ENCODE assay signal across 13 mouse cellular contexts in the genomic region with DNA sequence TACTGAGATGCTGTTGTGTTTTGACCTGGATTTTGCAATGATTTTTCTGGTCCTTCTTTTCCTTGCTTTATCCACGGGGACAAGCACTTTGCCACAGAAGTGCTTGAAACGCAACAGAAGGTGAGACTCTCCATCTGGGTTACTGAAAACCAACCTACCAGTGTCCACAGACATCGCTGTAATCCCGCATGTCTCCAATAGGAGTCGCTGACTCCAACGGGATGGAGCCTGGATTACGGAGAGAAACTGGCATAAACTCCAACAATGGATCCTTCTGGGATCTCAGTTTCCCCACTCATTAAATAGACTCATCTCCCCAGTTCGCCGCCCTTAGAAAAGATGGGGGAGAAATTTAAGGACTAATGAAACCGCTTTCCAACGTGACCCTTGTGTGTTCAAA. TPM values are rescaled to one million over a fixed set of nuclear protein-coding genes. Genes with fewer than 3 reads are reported as not detected.
DNase-seq lines count a peak whose midpoint lies in the region; ATAC-seq and TF ChIP-seq lines count a peak whose summit lies in the region.
"Had no signal": no experiment of that assay in that cellular context is flagged by ENCODE, and none has a peak within 500 bp of the region (broad histone marks: within the 10 kb centered on the region; RNA-seq: fewer than 3 reads in every experiment).

No protein-coding gene starts in this region.

- no peak for TF ChIP-seq EP300 in lung, postnatal 0 days (IDR thresholded peaks at IDR 0.05)
- no peak for TF ChIP-seq EP300 in MEL (IDR thresholded peaks at IDR 0.05; ENCODE audit: low read depth in 1 of 2, low read length in 2 of 2)

- no peak overlapping the region for H3K27ac ChIP-seq in hindbrain, embryonic 11.5 days (ENCODE audit: low read depth, low read length)
- H3K27ac ChIP-seq in hindbrain, embryonic 10.5 days = no peak overlapping the region
- no peak overlapping the region for H3K27ac ChIP-seq in lung, postnatal 0 days (ENCODE audit: low read length)
- H3K27ac ChIP-seq in MEL (ENCODE audit: control insufficient read depth, low read depth, low read length) = no peak overlapping the region
- no peak overlapping the region for H3K27ac ChIP-seq in embryonic fibroblast, embryonic 13.5 days (ENCODE audit: insufficient read depth, low read length)
- H3K27ac ChIP-seq: intestine, embryonic 15.5 days; liver, embryonic 13.5 days; midbrain, embryonic 12.5 days; neural tube, embryonic 13.5 days had no signal

- peaks cover 7% of the 10 kb centered on the region; the same call in 1 of the 2 replicates for H3K27me3 ChIP-seq in hindbrain, embryonic 11.5 days (ENCODE audit: control insufficient read depth, insufficient read depth, low read length)
- H3K27me3 ChIP-seq in hindbrain, embryonic 10.5 days (ENCODE audit: insufficient read depth, poor library complexity, severe bottlenecking) = peaks cover 36% of the 10 kb centered on the region
- no peaks in the 10 kb centered on the region for H3K27me3 ChIP-seq in lung, postnatal 0 days (replicated peaks; ENCODE audit: insufficient read depth, low read length)
- H3K27me3 ChIP-seq in MEL (ENCODE audit: control insufficient read depth in 1 of 2, insufficient read depth in 2 of 2, low read length in 2 of 2) = peaks cover 0 to 2% of the 10 kb centered on the region in 2 experiments; a peak in 1 of 4 replicates

- no peaks in the 10 kb centered on the region for H3K36me3 ChIP-seq in hindbrain, embryonic 11.5 days (ENCODE audit: control insufficient read depth, insufficient read depth, low read length)
- no peaks in the 10 kb centered on the region for H3K36me3 ChIP-seq in hindbrain, embryonic 10.5 days
- no peaks in the 10 kb centered on the region for H3K36me3 ChIP-seq in lung, postnatal 0 days (ENCODE audit: insufficient read depth, low read length)
- no peaks in the 10 kb centered on the region for H3K36me3 ChIP-seq in MEL (ENCODE audit: control insufficient read depth in 1 of 2, insufficient read depth in 2 of 2, low read length in 2 of 2)
- H3K36me3 ChIP-seq: intestine, embryonic 15.5 days; liver, embryonic 13.5 days; midbrain, embryonic 12.5 days; neural tube, embryonic 13.5 days had no signal

- peak; percentile 43 for DNase-seq in hindbrain, embryonic 11.5 days (ENCODE audit: low spot score)
- no peak for DNase-seq in hindbrain, embryonic 10.5 days (ENCODE audit: low spot score)
- no peak for DNase-seq in lung, postnatal 0 days (ENCODE audit: low spot score)
- no peak for DNase-seq in lung, postnatal 10 days
- DNase-seq in MEL (ENCODE audit: low read depth, low spot score) = peak; percentile 13
- DNase-seq in left cerebral cortex, postnatal 4 days = no peak
- DNase-seq in frontal cortex, postnatal 25 days (ENCODE audit: low spot score in 2 of 2) = no peak

- H3K4me2 ChIP-seq in hindbrain, embryonic 11.5 days (replicated peaks; ENCODE audit: low read depth, low read length) = no peak overlapping the region
- no peak overlapping the region for H3K4me2 ChIP-seq in lung, postnatal 0 days (replicated peaks; ENCODE audit: low read depth, low read length)
- H3K4me2 ChIP-seq: intestine, embryonic 15.5 days; liver, embryonic 13.5 days; midbrain, embryonic 12.5 days; neural tube, embryonic 13.5 days had no signal

- no peak; the same call in 1 of the 2 replicates for TF ChIP-seq RAD21 in MEL (IDR thresholded peaks at IDR 0.05; ENCODE audit: low read depth, low read length)

- H3K79me2 ChIP-seq in MEL (ENCODE audit: control insufficient read depth, insufficient read depth, low read length, poor library complexity) = no peaks in the 10 kb centered on the region

- peak; percentile 53 for TF ChIP-seq CTCF in lung, postnatal 0 days (IDR thresholded peaks at IDR 0.05)
- TF ChIP-seq CTCF in MEL (IDR thresholded peaks at IDR 0.05 in 2 of 3, conservative IDR thresholded peaks at IDR 0.05 in 1 of 3; ENCODE audit: control insufficient read depth in 1 of 3, insufficient read depth in 1 of 3, low read depth in 2 of 3, low read length in 3 of 3, poor library complexity in 1 of 3, severe bottlenecking in 1 of 3) = peak; percentile 40 to 47 (median 43); a peak in 5 of 6 replicates
- TF ChIP-seq CTCF in embryonic fibroblast, embryonic 13.5 days (IDR thresholded peaks at IDR 0.05; ENCODE audit: borderline replicate concordance, insufficient read depth, low read length) = peak; percentile 8; the same call in 1 of the 2 replicates

- no peak for ATAC-seq in hindbrain, embryonic 11.5 days (ENCODE audit: low FRiP score)
- ATAC-seq in lung, postnatal 0 days = no peak
- ATAC-seq: intestine, embryonic 15.5 days had no signal

- H3K4me1 ChIP-seq in hindbrain, embryonic 11.5 days (replicated peaks; ENCODE audit: control insufficient read depth, insufficient read depth, low read length) = no peaks in the 10 kb centered on the region
- H3K4me1 ChIP-seq in hindbrain, embryonic 10.5 days (replicated peaks) = 0 out of 2 replicates have a peak, but pooled peaks cover 3% of the 10 kb centered on the region
- no peaks in the 10 kb centered on the region for H3K4me1 ChIP-seq in lung, postnatal 0 days (ENCODE audit: insufficient read depth, low read depth, low read length)
- no peaks in the 10 kb centered on the region for H3K4me1 ChIP-seq in MEL (ENCODE audit: control insufficient read depth in 1 of 2, insufficient read depth in 2 of 2, low read length in 2 of 2)
- no peaks in the 10 kb centered on the region for H3K4me1 ChIP-seq in embryonic fibroblast, embryonic 13.5 days (ENCODE audit: control insufficient read depth, insufficient read depth, low read length)
- H3K4me1 ChIP-seq: intestine, embryonic 15.5 days; liver, embryonic 13.5 days; midbrain, embryonic 12.5 days; neural tube, embryonic 13.5 days had no signal

- H3K9ac ChIP-seq in hindbrain, embryonic 11.5 days (ENCODE audit: low read depth, low read length) = no peak overlapping the region
- H3K9ac ChIP-seq in lung, postnatal 0 days (replicated peaks; ENCODE audit: low read depth) = no peak overlapping the region
- H3K9ac ChIP-seq in MEL (ENCODE audit: control insufficient read depth, low read depth, low read length, poor library complexity, severe bottlenecking) = no peak overlapping the region
- H3K9ac ChIP-seq: intestine, embryonic 15.5 days; liver, embryonic 13.5 days; midbrain, embryonic 12.5 days; neural tube, embryonic 13.5 days had no signal

- TF ChIP-seq POLR2A in MEL (IDR thresholded peaks at IDR 0.05; ENCODE audit: control insufficient read depth in 1 of 2, insufficient read depth in 1 of 2, low read depth in 1 of 2, low read length in 2 of 2, poor library complexity in 1 of 2) = no peak
- TF ChIP-seq POLR2A in embryonic fibroblast, embryonic 13.5 days (IDR thresholded peaks at IDR 0.05; ENCODE audit: low read depth, low read length) = no peak

- no peaks in the 10 kb centered on the region for H3K9me3 ChIP-seq in hindbrain, embryonic 11.5 days (ENCODE audit: control insufficient read depth, low read length)
- no peaks in the 10 kb centered on the region for H3K9me3 ChIP-seq in hindbrain, embryonic 10.5 days
- H3K9me3 ChIP-seq in lung, postnatal 0 days (ENCODE audit: low read length) = no peaks in the 10 kb centered on the region
- no peaks in the 10 kb centered on the region for H3K9me3 ChIP-seq in MEL (replicated peaks; ENCODE audit: insufficient read depth, low read length)
- H3K9me3 ChIP-seq: intestine, embryonic 15.5 days; liver, embryonic 13.5 days; midbrain, embryonic 12.5 days; neural tube, embryonic 13.5 days had no signal

- intact Hi-C loops in left cerebral cortex, postnatal 4 days (cut with DNase I) = no loop called here

- H3K4me3 ChIP-seq in hindbrain, embryonic 11.5 days (ENCODE audit: low read depth, low read length) = no peak overlapping the region
- H3K4me3 ChIP-seq in hindbrain, embryonic 10.5 days = no peak overlapping the region
- H3K4me3 ChIP-seq in lung, postnatal 0 days (ENCODE audit: low read depth, low read length) = no peak overlapping the region
- no peak overlapping the region for H3K4me3 ChIP-seq in MEL (ENCODE audit: control insufficient read depth in 1 of 2, insufficient read depth in 1 of 2, low read depth in 2 of 2, low read length in 2 of 2)
- no peak overlapping the region for H3K4me3 ChIP-seq in embryonic fibroblast, embryonic 13.5 days (ENCODE audit: insufficient read depth, low read length)
- H3K4me3 ChIP-seq: intestine, embryonic 15.5 days; liver, embryonic 13.5 days; midbrain, embryonic 12.5 days; neural tube, embryonic 13.5 days had no signal

- 43% methylated on average over 11 of the region's 11 CpGs for WGBS in hindbrain, embryonic 11.5 days
- 48% methylated on average over 11 of the region's 11 CpGs for WGBS in hindbrain, embryonic 10.5 days
- WGBS in lung, postnatal 0 days = 44% methylated on average over 11 of the region's 11 CpGs

TF ChIP-seq in MEL, 35 proteins besides CTCF, POLR2A, EP300 and RAD21 (continues in another document):
- no peak for TF ChIP-seq BHLHE40 (IDR thresholded peaks at IDR 0.05; ENCODE audit: borderline replicate concordance, low read depth, low read length)
- TF ChIP-seq MAX (IDR thresholded peaks at IDR 0.05; ENCODE audit: low read length) = no peak
- no peak for TF ChIP-seq GATA1 (IDR thresholded peaks at IDR 0.05; ENCODE audit: low read depth, low read length)
- no peak for TF ChIP-seq TCF12 (IDR thresholded peaks at IDR 0.05; ENCODE audit: low read depth, low read length)
- TF ChIP-seq SMC3 (IDR thresholded peaks at IDR 0.05; ENCODE audit: low read depth, low read length) = 0 out of 2 replicates have a peak, but pooled peaks have one; percentile 8
- no peak for TF ChIP-seq NRF1 (IDR thresholded peaks at IDR 0.05; ENCODE audit: insufficient read depth, low read depth, low read length, poor library complexity, severe bottlenecking)

RNA-seq across cellular contexts. Expression of gene Wnt9b, which starts 8.4 kb away (rescaled TPM):
- 0.36 and 0.39 TPM in 2 replicates for polyA plus RNA-seq in hindbrain, embryonic 11.5 days (2014; fragmentation: Nextera tagmentation; extraction: Ambion mirVana)
- 0.60 and 1.0 TPM in 2 replicates for polyA plus RNA-seq in hindbrain, embryonic 10.5 days (2016; fragmentation: Nextera tagmentation; extraction: Ambion mirVana)
- 0.08 and 0.11 TPM in 2 replicates for polyA plus RNA-seq in lung, postnatal 0 days (2015; fragmentation: Nextera tagmentation; extraction: Ambion mirVana)
- total RNA-seq in MEL (2012; rRNA removed) = not detected in 2 replicates
- not detected for polyA plus RNA-seq in MEL (2012; ENCODE audit: insufficient read depth in 1 of 2, insufficient read length in 2 of 2, low read depth in 1 of 2, low replicate concordance in 2 of 2, missing spikeins in 1 of 2)
- polyA plus RNA-seq in embryonic fibroblast, embryonic 13.5 days (2011; ENCODE audit: insufficient read length, low read depth, missing spikeins) = not detected in 2 replicates
- total RNA-seq in left cerebral cortex, postnatal 4 days (2021) = not detected
- polyA plus RNA-seq: neural tube, embryonic 13.5 days had no signal

RNA-seq across cellular contexts. Expression of gene Wnt3, which starts 15.9 kb away (rescaled TPM):
- polyA plus RNA-seq in hindbrain, embryonic 11.5 days (2014; fragmentation: Nextera tagmentation; extraction: Ambion mirVana) = 9.8 and 10.8 TPM in 2 replicates
- polyA plus RNA-seq in hindbrain, embryonic 10.5 days (2016; fragmentation: Nextera tagmentation; extraction: Ambion mirVana) = 11.2 and 12.3 TPM in 2 replicates
- polyA plus RNA-seq in lung, postnatal 0 days (2015; fragmentation: Nextera tagmentation; extraction: Ambion mirVana) = 0.08 and 0.49 TPM in 2 replicates
- not detected in 2 replicates for total RNA-seq in MEL (2012; rRNA removed)
- polyA plus RNA-seq in MEL (2012; ENCODE audit: insufficient read depth in 1 of 2, insufficient read length in 2 of 2, low read depth in 1 of 2, low replicate concordance in 2 of 2, missing spikeins in 1 of 2) = not detected
- not detected in 2 replicates for polyA plus RNA-seq in embryonic fibroblast, embryonic 13.5 days (2011; ENCODE audit: insufficient read length, low read depth, missing spikeins)
- total RNA-seq in left cerebral cortex, postnatal 4 days (2021) = 1 to 10 TPM; 2.5 to 2.8 TPM
- total RNA-seq: heart, postnatal 10 days had no signal

Comparison
In these comparisons a context has a peak if more than half of its experiments do, and no peak if none do; other contexts are left out.
1. DNase-seq: peak in hindbrain, embryonic 11.5 days (single experiment) and MEL (single experiment); none in hindbrain, embryonic 10.5 days (single experiment), lung, postnatal 0 days (single experiment), lung, postnatal 10 days (single experiment), left cerebral cortex, postnatal 4 days (single experiment) and frontal cortex, postnatal 25 days (0 of 2).
2. Peak in every context shown above with its lines, with median percentiles within 50 percentile points of each other: CTCF ChIP-seq.